Mouse (Mus musculus) adrenal gland, postnatal 10 days (tissue): ENCODE measurements at regions not wholly inside any gene's neighbourhood (a gene's known extent, or its start where the extent isn't known, plus 50 kb on each side); places are given as distances from the start of the nearest gene placed in this dataset.

ENCODE experiments used
- DNase-seq: peaks from one replicate; pipeline ENCODE4 v3.0.0; 2021; ENCODE audit warnings: mixed read lengths

- no peak for DNase-seq
These were observed 129.9 kb upstream of the Eya4 start for GRCm38 (mm10) chr10:23480474-23480873.

- no peak for DNase-seq
These were observed 128.3 kb upstream of the Eya4 start for GRCm38 (mm10) chr10:23478902-23479301.

GRCm38 (mm10) chr10:23477104-23477503, 126.5 kb upstream of the Eya4 start:
- no peak for DNase-seq

GRCm38 (mm10) chr10:23450997-23451396, 100.4 kb upstream of the Eya4 start:
- DNase-seq: peak; percentile 5

- no peak for DNase-seq
These were observed 100.0 kb upstream of the Eya4 start for GRCm38 (mm10) chr10:23450647-23450979.

- DNase-seq: no peak
These were observed 99.5 kb upstream of the Eya4 start for GRCm38 (mm10) chr10:23449860-23450646.

GRCm38 (mm10) chr10:23448976-23449859, 98.6 kb upstream of the Eya4 start:
- no peak for DNase-seq

GRCm38 (mm10) chr10:23430376-23430775, 79.8 kb upstream of the Eya4 start:
- DNase-seq: no peak

- no peak for DNase-seq
These were observed 63.4 kb upstream of the Eya4 start for GRCm38 (mm10) chr10:23413794-23414518.

- DNase-seq: peak; percentile 5
These were observed 52.9 kb upstream of the Eya4 start for GRCm38 (mm10) chr10:23403351-23403938.
